Mouse (Mus musculus) megakaryocyte, embryonic 14.5 days (primary cell): ENCODE data around the gene Zfp217.

Source experiments
- FLI1 ChIP-seq: IDR thresholded peaks from 2 replicates; pipeline ENCODE4 v1.6.1; 2012; ENCODE audit warnings: low read length, inconsistent platforms, mixed read lengths
- GATA1 ChIP-seq: IDR thresholded peaks from 3 replicates; pipeline ENCODE4 v1.6.1; 2012; ENCODE audit warnings: mixed read lengths, low read length, inconsistent platforms, borderline replicate concordance

- TF ChIP-seq GATA1, result no peak
- TF ChIP-seq FLI1, result no peak
These were observed 40.1 kb downstream of the Zfp217 start for GRCm38 (mm10) chr2:170107791-170108190.
